Mouse (Mus musculus) megakaryocyte-erythroid progenitor cell, adult 5-6 weeks (primary cell): Measurements from ENCODE around the gene Bspry. TPM values are rescaled to one million over a fixed set of nuclear protein-coding genes. Genes with fewer than 3 reads are reported as not detected.

Experiments
- ATAC-seq: replicated peaks from 2 replicates; pipeline ENCODE4 v1.8.0; 2016; ENCODE audit warnings: mild to moderate bottlenecking, inconsistent platforms; ENCODE audit not compliant: severe bottlenecking, poor library complexity, low FRiP score, low TSS enrichment
- total RNA-seq, 2 experiments: library from RNA; stranded (forward) in 1 of 2; stranded (reverse) in 1 of 2; fragments of 200-1000, 215-1000 nt in 1 of 2; fragments of >200 nt in 1 of 2; fragmentation: Nextera tagmentation in 1 of 2; gene quantifications; 2 replicates each; pipeline ENCODE4 v1.2.3; 2014 to 2017

Bspry gene
- total RNA-seq, 2 experiments from 2014 or later = 0.09 TPM; not detected in 1

GRCm38 (mm10) chr4:62506798-62507197, 26.9 kb downstream of the Bspry start:
- ATAC-seq = peak; percentile 7; the same call in 1 of the 2 replicates

- ATAC-seq = no peak
These were observed 29.0 kb downstream of the Bspry start for GRCm38 (mm10) chr4:62508839-62509238.

GRCm38 (mm10) chr4:62509946-62510345, 30.1 kb downstream of the Bspry start:
- no peak for ATAC-seq

- ATAC-seq = no peak
These were observed 34.2 kb downstream of the Bspry start for GRCm38 (mm10) chr4:62513998-62514506.

GRCm38 (mm10) chr4:62514995-62515394, 35.1 kb downstream of the Bspry start:
- ATAC-seq = no peak

- ATAC-seq = peak; percentile 34
These were observed 35.6 kb downstream of the Bspry start for GRCm38 (mm10) chr4:62515490-62515889.

- no peak for ATAC-seq
These were observed 36.2 kb downstream of the Bspry start for GRCm38 (mm10) chr4:62516079-62516478.

- ATAC-seq = peak; percentile 80
These were observed 36.7 kb downstream of the Bspry start for GRCm38 (mm10) chr4:62516579-62516978.

GRCm38 (mm10) chr4:62517046-62517445, 37.2 kb downstream of the Bspry start:
- ATAC-seq = peak; percentile 18

GRCm38 (mm10) chr4:62517538-62518415, 37.9 kb downstream of the Bspry start:
- no peak for ATAC-seq

GRCm38 (mm10) chr4:62518416-62519121, 38.7 kb downstream of the Bspry start:
- ATAC-seq = no peak

- ATAC-seq = 0 out of 2 replicates have a peak, but pooled peaks have one; percentile 3
These were observed 39.4 kb downstream of the Bspry start for GRCm38 (mm10) chr4:62519122-62519848.

- 0 out of 2 replicates have a peak, but pooled peaks have one; percentile 9 for ATAC-seq
These were observed 40.0 kb downstream of the Bspry start, which contains the start of gene Alad for GRCm38 (mm10) chr4:62519849-62520233. Gene Alad, minus strand, starts transcription at chr4:62519918.

- ATAC-seq = no peak
These were observed 41.1 kb downstream of the Bspry start for GRCm38 (mm10) chr4:62520892-62521400.

- ATAC-seq = peak; percentile 86
These were observed 45.0 kb downstream of the Bspry start, which contains the start of the genes Pole3 and 4933430I17Rik for GRCm38 (mm10) chr4:62524651-62525488. Gene Pole3, minus strand, starts transcription at chr4:62525068. Gene 4933430I17Rik, plus strand, starts transcription at chr4:62525369.

GRCm38 (mm10) chr4:62525489-62525811, 45.6 kb downstream of the Bspry start:
- no peak for ATAC-seq

- no peak for ATAC-seq
These were observed 46.4 kb downstream of the Bspry start for GRCm38 (mm10) chr4:62526256-62526655.

GRCm38 (mm10) chr4:62527655-62528054, 47.8 kb downstream of the Bspry start:
- ATAC-seq = peak; percentile 39
